Mouse (Mus musculus) embryonic facial prominence, embryonic 10.5 days (tissue): ENCODE measurements around the gene Cpne4. TPM values are rescaled to one million over a fixed set of nuclear protein-coding genes. Genes with fewer than 3 reads are reported as not detected.

ENCODE experiments used
- DNase-seq: peaks from one replicate; pipeline ENCODE4 v3.0.0-alpha.2; 2017; ENCODE audit warnings: low spot score
- H3K27ac ChIP-seq: fragments of 300-500 bp; sonication (generic); replicated peaks from 2 replicates; pipeline ENCODE4 v1.5.1; 2016; ENCODE audit warnings: mild to moderate bottlenecking
- H3K27me3 ChIP-seq: fragments of 300-500 bp; sonication (generic); replicated peaks from 2 replicates; pipeline ENCODE4 v1.6.1; 2016; ENCODE audit warnings: low read depth, mild to moderate bottlenecking; ENCODE audit not compliant: poor library complexity, severe bottlenecking
- H3K36me3 ChIP-seq: fragments of 300-500 bp; sonication (generic); replicated peaks from 2 replicates; pipeline ENCODE4 v1.6.1; 2016; ENCODE audit warnings: mild to moderate bottlenecking, moderate library complexity
- H3K4me1 ChIP-seq: fragments of 300-500 bp; sonication (generic); 2 replicates; pipeline ENCODE4 v1.6.1; 2016
- H3K4me3 ChIP-seq: fragments of 300-500 bp; sonication (generic); 2 replicates; pipeline ENCODE4 v1.5.1; 2016; ENCODE audit warnings: mild to moderate bottlenecking, moderate library complexity
- H3K9me3 ChIP-seq: fragments of 300-500 bp; sonication (generic); 2 replicates; pipeline ENCODE4 v1.6.1; 2016; ENCODE audit warnings: mild to moderate bottlenecking
- WGBS: fragments of 180-500 bp; shearing (Covaris S2); methylation state at CpG from one replicate; pipeline ENCODE4 v1.1.7; 2016; 5-methylcytosine and 5-hydroxymethylcytosine counted together
- microRNA-seq: library from miRNA; unstranded; fragments of <30 nt; microRNA quantifications from one replicate; pipeline ENCODE4, GENCODE M21; 2017
- polyA plus RNA-seq: library from polyadenylated mRNA; unstranded; fragments of >200 nt; fragmentation: Nextera tagmentation; extraction: Ambion mirVana; gene quantifications from 2 replicates; pipeline ENCODE4 v1.2.1, GENCODE M21; 2016

Gene Cpne4
- polyA plus RNA-seq, 1 experiment from 2014 or later = 0.56 TPM

DNA sequence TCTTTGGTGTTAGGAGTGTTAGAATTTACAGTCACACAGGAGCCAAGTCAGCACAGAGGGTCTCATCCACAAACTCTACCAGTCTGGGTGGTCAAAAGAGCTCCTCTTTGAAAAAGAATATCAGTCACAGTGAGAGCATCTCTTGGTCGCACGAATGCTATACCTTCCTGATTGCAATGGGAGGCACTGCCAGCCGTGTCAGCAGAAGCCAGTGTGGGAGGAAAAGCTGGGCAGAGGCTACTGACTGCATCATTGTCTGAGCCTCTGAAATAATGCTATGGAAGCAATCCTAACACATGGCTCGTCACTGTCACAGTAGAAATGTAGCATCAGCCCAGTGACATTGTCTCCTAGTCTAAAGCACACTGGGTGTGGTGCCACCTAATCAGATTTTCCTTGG lies 531.4 kb downstream of the Cpne4 start:
- no peaks in the 10 kb centered on the region for H3K4me1 ChIP-seq
- peaks cover 53% of the 10 kb centered on the region for H3K36me3 ChIP-seq
- H3K9me3 ChIP-seq = no peaks in the 10 kb centered on the region
- H3K27me3 ChIP-seq = no peaks in the 10 kb centered on the region
- no peak overlapping the region for H3K4me3 ChIP-seq
- no peak for DNase-seq
- WGBS = 92% methylated on average over 4 of the region's 4 CpGs
- H3K27ac ChIP-seq = no peak overlapping the region

DNA sequence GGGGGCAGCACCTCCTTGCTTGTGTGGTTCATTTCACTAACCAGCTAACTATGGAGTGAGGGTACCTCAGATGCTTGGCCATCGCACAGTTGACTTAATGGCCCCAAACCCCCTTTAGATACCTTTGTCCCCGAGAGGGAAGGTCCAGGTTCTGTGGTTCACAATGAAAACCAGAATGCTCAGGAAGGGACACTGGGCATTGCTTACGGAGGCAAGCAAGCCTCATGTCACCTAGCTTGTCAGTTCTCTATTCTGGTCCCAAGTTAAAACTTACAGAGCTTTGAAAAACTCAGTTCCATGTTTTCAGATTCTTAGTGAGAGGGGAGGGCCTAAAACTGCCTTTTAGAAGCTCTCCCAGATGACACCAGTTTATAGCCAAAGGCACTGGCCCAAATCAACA lies 533.2 kb downstream of the Cpne4 start:
- H3K27ac ChIP-seq = no peak overlapping the region
- DNase-seq = no peak
- H3K4me3 ChIP-seq = no peak overlapping the region
- peaks cover 35% of the 10 kb centered on the region for H3K36me3 ChIP-seq
- no peaks in the 10 kb centered on the region for H3K4me1 ChIP-seq
- WGBS = 95% methylated on average over 3 of the region's 3 CpGs
- H3K9me3 ChIP-seq = no peaks in the 10 kb centered on the region
- H3K27me3 ChIP-seq = no peaks in the 10 kb centered on the region

Small RNAs within 50 kb of the gene (microRNA-seq; reads per million reads assigned to microRNA genes)
- not detected for gene Gm23391

Other genes with a start within 250 kb of the Cpne4 start
- gene Acpp, start 209.5 kb upstream of the Cpne4 start, polyA plus RNA-seq = 0.53 and 0.97 TPM in 2 replicates